Mouse (Mus musculus) adrenal gland, adult (tissue): ENCODE data around the gene Gm28230.

Source experiments
- DNase-seq, 2 experiments: peaks; one replicate each; pipeline ENCODE4 v3.0.0; 2022 to 2023; ENCODE audit warnings: low spot score in 1 of 2; ENCODE audit not compliant: inconsistent age in 2 of 2

The Gm28230 gene

GRCm38 (mm10) chr2:74726551-74726950 is at the start of gene Gm28230:
Gene Gm28230, plus strand, starts transcription at chr2:74726728.
- DNase-seq, result peak in 1 of 2 experiments; percentile 69

- no peak for DNase-seq
These were observed 49.4 kb upstream of the Gm28230 start for GRCm38 (mm10) chr2:74677106-74677505.

- no peak for DNase-seq
These were observed 47.5 kb upstream of the Gm28230 start, which contains the start of gene Hoxd11 for GRCm38 (mm10) chr2:74678891-74679595. Gene Hoxd11, plus strand, starts transcription at chr2:74679557.

- DNase-seq, result peak in 1 of 2 experiments; percentile 41
These were observed 46.9 kb upstream of the Gm28230 start for GRCm38 (mm10) chr2:74679596-74679971.

GRCm38 (mm10) chr2:74679980-74680379 is 46.5 kb upstream of the Gm28230 start:
- DNase-seq, result no peak

GRCm38 (mm10) chr2:74680561-74681398 is 45.7 kb upstream of the Gm28230 start:
- DNase-seq, result no peak

GRCm38 (mm10) chr2:74681594-74682531 is 44.7 kb upstream of the Gm28230 start:
- DNase-seq, result peak in 1 of 2 experiments; percentile 56

GRCm38 (mm10) chr2:74682796-74683195 is 43.7 kb upstream of the Gm28230 start:
- no peak for DNase-seq

- no peak for DNase-seq
These were observed 43.0 kb upstream of the Gm28230 start for GRCm38 (mm10) chr2:74683471-74683951.

- DNase-seq, result no peak
These were observed 42.4 kb upstream of the Gm28230 start for GRCm38 (mm10) chr2:74684106-74684505.

- DNase-seq, result no peak
These were observed 41.4 kb upstream of the Gm28230 start for GRCm38 (mm10) chr2:74685059-74685603.

GRCm38 (mm10) chr2:74686301-74686987 is 40.1 kb upstream of the Gm28230 start:
- peak; percentile 64 to 85 for DNase-seq

GRCm38 (mm10) chr2:74686988-74687697 is 39.4 kb upstream of the Gm28230 start:
- DNase-seq, result no peak

- no peak for DNase-seq
These were observed 38.6 kb upstream of the Gm28230 start for GRCm38 (mm10) chr2:74687698-74688555.

- no peak for DNase-seq
These were observed 37.5 kb upstream of the Gm28230 start for GRCm38 (mm10) chr2:74688795-74689573.

- peak in 1 of 2 experiments; percentile 51 for DNase-seq
These were observed 36.8 kb upstream of the Gm28230 start for GRCm38 (mm10) chr2:74689574-74690337.

GRCm38 (mm10) chr2:74690338-74690716 is 36.2 kb upstream of the Gm28230 start:
- DNase-seq, result no peak
